In the genomic region with DNA sequence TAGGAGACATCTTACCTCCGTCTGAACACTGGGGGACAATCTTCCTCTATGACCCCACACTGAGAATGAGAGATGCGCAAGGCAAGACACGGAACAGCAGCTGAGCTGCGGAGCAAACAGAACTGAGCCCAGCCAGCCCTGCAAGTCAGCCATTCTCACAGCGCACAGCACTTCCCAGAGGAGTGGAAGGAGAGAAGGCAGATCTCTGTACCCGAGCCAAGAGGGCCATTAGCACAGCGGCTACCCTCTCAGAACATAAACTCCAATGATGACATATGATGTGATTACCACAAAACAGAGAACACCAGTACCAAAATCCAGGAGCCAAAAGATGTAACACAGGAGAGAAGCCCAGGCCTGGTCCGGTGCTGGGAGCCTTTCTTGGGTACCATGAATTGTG, we compare ENCODE assay signal across 11 mouse cellular contexts.
"Had no signal": no experiment of that assay in that cellular context is flagged by ENCODE, and none has a peak within 500 bp of the region (broad histone marks: within the 10 kb centered on the region; RNA-seq: fewer than 3 reads in every experiment).

No protein-coding gene starts in this region.

- H3K36me3 ChIP-seq: kidney, embryonic 15.5 days; limb, embryonic 15.5 days; liver, embryonic 12.5 days; neural tube, embryonic 15.5 days had no signal

- H3K4me2 ChIP-seq: kidney, embryonic 15.5 days; limb, embryonic 15.5 days; liver, embryonic 12.5 days; neural tube, embryonic 15.5 days had no signal

- H3K9me3 ChIP-seq: kidney, embryonic 15.5 days; limb, embryonic 15.5 days; liver, embryonic 12.5 days; neural tube, embryonic 15.5 days had no signal

- H3K27me3 ChIP-seq: neural tube, embryonic 15.5 days had no signal

- H3K4me3 ChIP-seq: kidney, embryonic 15.5 days; limb, embryonic 15.5 days; liver, embryonic 12.5 days; neural tube, embryonic 15.5 days had no signal

- H3K27ac ChIP-seq: kidney, embryonic 15.5 days; limb, embryonic 15.5 days; liver, embryonic 12.5 days; neural tube, embryonic 15.5 days; stomach, postnatal 0 days had no signal

- H3K9ac ChIP-seq: kidney, embryonic 15.5 days; limb, embryonic 15.5 days; liver, embryonic 12.5 days; neural tube, embryonic 15.5 days had no signal

- ATAC-seq: liver, embryonic 12.5 days had no signal

- DNase-seq: kidney, postnatal 14 days; layer of hippocampus, adult 9-11 months; layer of hippocampus, postnatal 36 days; right cerebral cortex, adult 18-20 months; right cerebral cortex, postnatal 25 days; thymus, postnatal 4 days had no signal
